Mouse (Mus musculus): ENCODE results near the gene D330045A20Rik. TPM values are rescaled to one million over a fixed set of nuclear protein-coding genes. Genes with fewer than 3 reads are reported as not detected.

Gene D330045A20Rik
- polyA plus RNA-seq, 1 experiment from 2014 or later, result 0.99 TPM

DNA sequence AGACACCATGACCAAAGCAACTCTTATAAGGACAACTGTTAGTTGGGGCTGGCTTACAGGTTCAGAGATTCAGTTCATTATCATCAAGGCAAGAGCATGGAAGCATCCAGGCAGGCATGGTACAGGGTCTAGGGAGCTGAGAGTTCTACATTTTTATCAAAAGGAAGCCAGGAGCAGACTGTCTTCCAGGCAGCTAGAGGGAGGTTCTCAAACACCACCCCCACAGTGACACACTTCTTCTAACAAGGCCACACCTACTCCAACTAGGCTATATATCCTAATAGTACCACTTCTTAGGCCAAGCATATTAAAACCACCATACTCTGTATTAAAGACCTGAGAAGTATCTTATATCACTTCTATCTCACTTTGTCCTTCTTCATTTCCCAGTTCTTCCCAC lies 49.5 kb downstream of the D330045A20Rik start:
- H3K27me3 ChIP-seq (ENCODE audit: control insufficient read depth, insufficient read depth, low read length), result no peaks in the 10 kb centered on the region
- ATAC-seq (ENCODE audit: low FRiP score, low TSS enrichment) (no peak), DNase-seq (ENCODE audit: low spot score) (no peak)
- no peak for TF ChIP-seq CTCF (IDR thresholded peaks at IDR 0.05; ENCODE audit: low read depth)
- TF ChIP-seq EP300 (optimal IDR thresholded peaks at IDR 0.05), result no peak
- no peaks in the 10 kb centered on the region for H3K36me3 ChIP-seq (ENCODE audit: control insufficient read depth, insufficient read depth, low read length)
- H3K4me2 ChIP-seq (replicated peaks; ENCODE audit: low read depth), result no peak overlapping the region
- no peak overlapping the region for H3K27ac ChIP-seq (replicated peaks)
- no peak overlapping the region for H3K4me3 ChIP-seq (ENCODE audit: low read depth, low read length)
- H3K9ac ChIP-seq (ENCODE audit: low read length), result no peak overlapping the region
- H3K4me1 ChIP-seq (replicated peaks; ENCODE audit: control insufficient read depth, insufficient read depth), result no peaks in the 10 kb centered on the region
- no peaks in the 10 kb centered on the region for H3K9me3 ChIP-seq (ENCODE audit: control insufficient read depth, low read length)

- no peak for DNase-seq (ENCODE audit: low spot score)
- TF ChIP-seq CTCF (IDR thresholded peaks at IDR 0.05; ENCODE audit: low read depth) (no peak), EP300 (optimal IDR thresholded peaks at IDR 0.05) (no peak)
- Histone ChIP-seq H3K9me3 (ENCODE audit: control insufficient read depth, low read length) (no peaks in the 10 kb centered on the region), H3K27me3 (ENCODE audit: control insufficient read depth, insufficient read depth, low read length) (no peaks in the 10 kb centered on the region), H3K36me3 (ENCODE audit: control insufficient read depth, insufficient read depth, low read length) (no peaks in the 10 kb centered on the region), H3K4me3 (ENCODE audit: low read depth, low read length) (no peak overlapping the region), H3K9ac (ENCODE audit: low read length) (no peak overlapping the region), H3K4me2 (replicated peaks; ENCODE audit: low read depth) (no peak overlapping the region), H3K27ac (replicated peaks) (no peak overlapping the region), H3K4me1 (replicated peaks; ENCODE audit: control insufficient read depth, insufficient read depth) (no peaks in the 10 kb centered on the region)
- 67% methylated on average over 4 of the region's 4 CpGs for WGBS
- no peak for ATAC-seq (ENCODE audit: low FRiP score, low TSS enrichment)
These were observed 52.1 kb downstream of the D330045A20Rik start for GRCm38 (mm10) chrX:139532293-139532692.

GRCm38 (mm10) chrX:139537641-139538397 lies 57.7 kb downstream of the D330045A20Rik start:
- Histone ChIP-seq H3K9me3 (ENCODE audit: control insufficient read depth, low read length) (no peaks in the 10 kb centered on the region), H3K4me1 (replicated peaks; ENCODE audit: control insufficient read depth, insufficient read depth) (no peaks in the 10 kb centered on the region), H3K4me2 (replicated peaks; ENCODE audit: low read depth) (no peak overlapping the region), H3K27me3 (ENCODE audit: control insufficient read depth, insufficient read depth, low read length) (no peaks in the 10 kb centered on the region), H3K4me3 (ENCODE audit: low read depth, low read length) (no peak overlapping the region), H3K36me3 (ENCODE audit: control insufficient read depth, insufficient read depth, low read length) (no peaks in the 10 kb centered on the region), H3K9ac (ENCODE audit: low read length) (no peak overlapping the region), H3K27ac (replicated peaks) (peak overlapping the region; percentile 13; the same call in 1 of the 2 replicates)
- DNase-seq (ENCODE audit: low spot score) (no peak), ATAC-seq (ENCODE audit: low FRiP score, low TSS enrichment) (peak; percentile 90)
- 66% methylated on average over 5 of the region's 5 CpGs for WGBS
- no peak for TF ChIP-seq EP300 (optimal IDR thresholded peaks at IDR 0.05)
- TF ChIP-seq CTCF (IDR thresholded peaks at IDR 0.05; ENCODE audit: low read depth), result no peak

DNA sequence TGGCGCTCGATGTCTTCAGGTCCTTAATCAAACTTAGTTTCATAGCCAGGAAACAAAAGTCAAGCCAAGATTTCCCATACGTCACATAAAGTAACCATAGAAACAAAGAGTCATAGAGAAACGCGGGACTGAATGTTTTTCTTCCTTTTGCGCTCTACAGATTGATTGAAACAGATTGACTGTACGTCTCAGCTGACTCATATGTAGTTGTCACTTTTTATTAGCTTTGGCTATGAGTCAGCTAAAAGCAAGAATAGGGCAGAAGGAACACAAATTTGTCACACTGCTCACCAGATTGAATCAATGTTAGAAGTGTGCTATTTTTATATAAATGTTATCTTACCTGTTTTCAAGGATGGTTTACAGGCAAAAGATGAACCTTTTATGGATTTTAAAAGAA lies 63.6 kb downstream of the D330045A20Rik start:
- Histone ChIP-seq H3K9me3 (ENCODE audit: control insufficient read depth, low read length) (no peaks in the 10 kb centered on the region), H3K27ac (replicated peaks) (no peak overlapping the region), H3K4me2 (replicated peaks; ENCODE audit: low read depth) (no peak overlapping the region), H3K4me3 (ENCODE audit: low read depth, low read length) (no peak overlapping the region), H3K9ac (ENCODE audit: low read length) (no peak overlapping the region), H3K4me1 (replicated peaks; ENCODE audit: control insufficient read depth, insufficient read depth) (no peaks in the 10 kb centered on the region), H3K27me3 (ENCODE audit: control insufficient read depth, insufficient read depth, low read length) (no peaks in the 10 kb centered on the region), H3K36me3 (ENCODE audit: control insufficient read depth, insufficient read depth, low read length) (no peaks in the 10 kb centered on the region)
- DNase-seq (ENCODE audit: low spot score) (no peak), ATAC-seq (ENCODE audit: low FRiP score, low TSS enrichment) (peak; percentile 85)
- TF ChIP-seq CTCF (IDR thresholded peaks at IDR 0.05; ENCODE audit: low read depth) (no peak), EP300 (optimal IDR thresholded peaks at IDR 0.05) (no peak)
- WGBS, result 48% methylated on average over 7 of the region's 7 CpGs

DNA sequence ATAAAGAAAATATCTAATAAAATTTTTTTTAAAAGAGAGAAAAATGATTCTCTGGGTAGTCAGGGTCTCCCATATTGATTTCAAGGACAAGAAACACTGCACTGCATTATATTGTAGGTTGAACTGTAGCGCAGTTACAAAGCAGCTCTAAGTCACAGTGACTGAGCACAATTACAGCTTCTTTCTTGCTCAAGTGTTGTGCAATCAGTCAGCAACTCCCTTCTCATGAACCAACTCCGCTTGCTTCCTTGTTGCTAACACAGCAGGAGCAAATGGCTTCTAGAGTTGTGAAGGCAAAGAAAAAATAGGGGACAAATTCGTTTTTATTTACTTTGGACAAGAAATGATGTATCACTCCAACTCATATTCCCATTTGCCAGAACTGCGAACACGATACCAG lies 70.3 kb downstream of the D330045A20Rik start:
- Histone ChIP-seq H3K27me3 (ENCODE audit: control insufficient read depth, insufficient read depth, low read length) (no peaks in the 10 kb centered on the region), H3K9me3 (ENCODE audit: control insufficient read depth, low read length) (no peaks in the 10 kb centered on the region), H3K27ac (replicated peaks) (no peak overlapping the region), H3K9ac (ENCODE audit: low read length) (no peak overlapping the region), H3K36me3 (ENCODE audit: control insufficient read depth, insufficient read depth, low read length) (no peaks in the 10 kb centered on the region), H3K4me2 (replicated peaks; ENCODE audit: low read depth) (no peak overlapping the region), H3K4me1 (replicated peaks; ENCODE audit: control insufficient read depth, insufficient read depth) (no peaks in the 10 kb centered on the region), H3K4me3 (ENCODE audit: low read depth, low read length) (no peak overlapping the region)
- WGBS, result 64% methylated on average over 5 of the region's 5 CpGs
- no peak for TF ChIP-seq EP300 (optimal IDR thresholded peaks at IDR 0.05)
- TF ChIP-seq CTCF (IDR thresholded peaks at IDR 0.05; ENCODE audit: low read depth), result no peak
- no peak for DNase-seq (ENCODE audit: low spot score)
- ATAC-seq (ENCODE audit: low FRiP score, low TSS enrichment), result peak; percentile 68; the same call in 1 of the 2 replicates

GRCm38 (mm10) chrX:139552090-139552489 lies 71.9 kb downstream of the D330045A20Rik start:
- H3K27ac ChIP-seq (replicated peaks), result no peak overlapping the region
- no peaks in the 10 kb centered on the region for H3K27me3 ChIP-seq (ENCODE audit: control insufficient read depth, insufficient read depth, low read length)
- H3K36me3 ChIP-seq (ENCODE audit: control insufficient read depth, insufficient read depth, low read length), result no peaks in the 10 kb centered on the region
- DNase-seq (ENCODE audit: low spot score) (no peak), ATAC-seq (ENCODE audit: low FRiP score, low TSS enrichment) (no peak)
- H3K4me3 ChIP-seq (ENCODE audit: low read depth, low read length), result no peak overlapping the region
- no peak overlapping the region for H3K4me2 ChIP-seq (replicated peaks; ENCODE audit: low read depth)
- WGBS, result 79% methylated on average over 2 of the region's 2 CpGs
- no peak overlapping the region for H3K9ac ChIP-seq (ENCODE audit: low read length)
- no peaks in the 10 kb centered on the region for H3K4me1 ChIP-seq (replicated peaks; ENCODE audit: control insufficient read depth, insufficient read depth)
- TF ChIP-seq EP300 (optimal IDR thresholded peaks at IDR 0.05) (no peak), CTCF (IDR thresholded peaks at IDR 0.05; ENCODE audit: low read depth) (no peak)
- H3K9me3 ChIP-seq (ENCODE audit: control insufficient read depth, low read length), result no peaks in the 10 kb centered on the region
